Mouse (Mus musculus) bone marrow, adult 2 months (tissue): ENCODE data around the gene Spg7.

Source experiments
- CTCF ChIP-seq: fragments of 200-500 bp; IDR thresholded peaks from 2 replicates; pipeline ENCODE4 v1.5.1; 2011; ENCODE audit warnings: low read length, control low read depth; ENCODE audit not compliant: control insufficient read depth, insufficient read depth
- POLR2A ChIP-seq: fragments of 200-500 bp; IDR thresholded peaks from 2 replicates; pipeline ENCODE4 v1.6.1; 2011; ENCODE audit warnings: low read depth, mild to moderate bottlenecking, control low read depth, low read length, borderline replicate concordance; ENCODE audit not compliant: control insufficient read depth

- TF ChIP-seq POLR2A: no peak
- TF ChIP-seq CTCF: no peak
Observed at GRCm38 (mm10) chr8:123122059-123122458, 59.3 kb downstream of the Spg7 start.
